Mouse (Mus musculus) olfactory bulb, adult 2 months (tissue): ENCODE measurements at regions not wholly inside any gene's neighbourhood (a gene's known extent, or its start where the extent isn't known, plus 50 kb on each side); places are given as distances from the start of the nearest gene placed in this dataset.
"Not testable (repeated sequence)": the region's sequence is repeated elsewhere in the genome, so short reads cannot be mapped to it uniquely, and the experiment has no call there.

Experiments
- CTCF ChIP-seq: fragments of 200-500 bp; IDR thresholded peaks from 2 replicates; pipeline ENCODE4 v1.5.1; 2012; ENCODE audit warnings: low read depth, mild to moderate bottlenecking, low read length, moderate library complexity; ENCODE audit not compliant: insufficient read depth
- POLR2A ChIP-seq: fragments of 200-500 bp; IDR thresholded peaks from 2 replicates; pipeline ENCODE4 v1.6.1; 2012; ENCODE audit warnings: mild to moderate bottlenecking, low read depth, low read length, moderate library complexity; ENCODE audit not compliant: insufficient read depth

DNA sequence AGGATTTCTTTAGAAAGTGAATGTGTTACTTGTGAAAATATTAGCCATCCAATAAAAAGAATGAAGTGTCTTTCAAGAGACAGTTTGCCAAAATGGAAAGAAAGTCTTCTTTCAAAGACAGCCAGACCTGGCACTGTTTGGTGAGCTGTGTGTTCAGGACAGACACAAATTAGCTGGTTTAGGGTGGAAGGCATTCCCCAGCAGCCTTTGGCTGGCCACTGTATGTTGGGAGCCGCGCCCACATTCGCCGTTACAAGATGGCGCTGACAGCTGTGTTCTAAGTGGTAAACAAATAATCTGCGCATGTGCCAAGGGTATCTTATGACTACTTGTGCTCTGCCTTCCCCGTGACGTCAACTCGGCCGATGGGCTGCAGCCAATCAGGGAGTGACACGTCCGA is 121.3 kb upstream of the Gm21897 start:
- not testable (repeated sequence) for TF ChIP-seq CTCF, POLR2A
